Mouse (Mus musculus) erythroblast, embryonic 14.5 days (primary cell): ENCODE measurements around the gene Pskh1.

Source experiments
- GATA1 ChIP-seq: IDR thresholded peaks from 2 replicates; pipeline ENCODE4 v1.6.1; 2012; ENCODE audit warnings: low read length, inconsistent platforms, mixed read lengths
- TAL1 ChIP-seq: IDR thresholded peaks from 3 replicates; pipeline ENCODE4 v1.6.1; 2012; ENCODE audit warnings: low read length, inconsistent platforms, mixed read lengths

GRCm38 (mm10) chr8:105931271-105931670 is 31.0 kb downstream of the Pskh1 start:
- TF ChIP-seq GATA1 (no peak), TAL1 (no peak)
